Mouse (Mus musculus) CD8-positive naive resting alpha-beta T cell, adult 2 months (primary cell): ENCODE data around the gene Rab29.

ENCODE experiments used
- DNase-seq, 2 experiments: peaks; one replicate each; pipeline ENCODE4 v3.0.0; 2022; ENCODE audit warnings: low read depth in 2 of 2, low spot score in 2 of 2

The Rab29 gene

GRCm38 (mm10) chr1:131922100-131922499 lies 55.1 kb downstream of the Rab29 start:
- DNase-seq, result no peak
